In genomic region chr17:80564611-80564924, GRCm38 (mm10) we compare ENCODE assay signal across 9 mouse cellular contexts. TPM values are rescaled to one million over a fixed set of nuclear protein-coding genes. Genes with fewer than 3 reads are reported as not detected.
DNase-seq lines count a peak whose midpoint lies in the region; ATAC-seq and TF ChIP-seq lines count a peak whose summit lies in the region.
"Had no signal": no experiment of that assay in that cellular context is flagged by ENCODE, and none has a peak within 500 bp of the region (broad histone marks: within the 10 kb centered on the region; RNA-seq: fewer than 3 reads in every experiment).

No protein-coding gene starts in this region.

- H3K27ac ChIP-seq in kidney, postnatal 0 days = no peak overlapping the region
- H3K27ac ChIP-seq in ES-Bruce4 (ENCODE audit: insufficient read depth, low read length) = no peak overlapping the region
- H3K27ac ChIP-seq: limb, embryonic 15.5 days had no signal

- WGBS in kidney, postnatal 0 days = 74% methylated on average over 3 of the region's 3 CpGs

- no peak for ATAC-seq in kidney, postnatal 0 days (replicated peaks; ENCODE audit: low FRiP score, low read depth)

- TF ChIP-seq POLR2A in ES-Bruce4 (IDR thresholded peaks at IDR 0.05; ENCODE audit: insufficient read depth, low read length) = no peak

- no peaks in the 10 kb centered on the region for H3K4me1 ChIP-seq in kidney, postnatal 0 days (replicated peaks; ENCODE audit: insufficient read depth, low read length)
- peaks cover 2% of the 10 kb centered on the region for H3K4me1 ChIP-seq in ES-Bruce4 (ENCODE audit: control insufficient read depth, insufficient read depth, low read length)
- H3K4me1 ChIP-seq: limb, embryonic 15.5 days had no signal

- H3K9ac ChIP-seq in kidney, postnatal 0 days (ENCODE audit: low read depth, low read length) = no peak overlapping the region
- no peak overlapping the region for H3K9ac ChIP-seq in ES-Bruce4 (ENCODE audit: low read depth, poor library complexity, severe bottlenecking)
- H3K9ac ChIP-seq: limb, embryonic 15.5 days had no signal

- no peaks in the 10 kb centered on the region for H3K27me3 ChIP-seq in kidney, postnatal 0 days (ENCODE audit: insufficient read depth, low read length)
- H3K27me3 ChIP-seq in ES-Bruce4 (ENCODE audit: control insufficient read depth, insufficient read depth, low read length, poor library complexity, severe bottlenecking) = no peaks in the 10 kb centered on the region
- H3K27me3 ChIP-seq: limb, embryonic 15.5 days had no signal

- H3K9me3 ChIP-seq in kidney, postnatal 0 days (replicated peaks; ENCODE audit: low read length) = no peaks in the 10 kb centered on the region
- peaks cover 12% of the 10 kb centered on the region for H3K9me3 ChIP-seq in ES-Bruce4 (replicated peaks; ENCODE audit: control insufficient read depth, insufficient read depth, low read length, poor library complexity, severe bottlenecking)
- H3K9me3 ChIP-seq: limb, embryonic 15.5 days had no signal

- TF ChIP-seq EP300 in ES-Bruce4 (IDR thresholded peaks at IDR 0.05; ENCODE audit: insufficient read depth, low read depth, low read length) = no peak

- no peaks in the 10 kb centered on the region for H3K36me3 ChIP-seq in kidney, postnatal 0 days (ENCODE audit: insufficient read depth, low read length)
- H3K36me3 ChIP-seq in ES-Bruce4 (ENCODE audit: control insufficient read depth, insufficient read depth, low read length, poor library complexity, severe bottlenecking) = no peaks in the 10 kb centered on the region
- H3K36me3 ChIP-seq: limb, embryonic 15.5 days had no signal

- DNase-seq in kidney, postnatal 0 days (ENCODE audit: low spot score) = peak; percentile 46
- no peak for DNase-seq in kidney, adult 18-20 months
- peak; percentile 84 for DNase-seq in c-Kit-positive CD71-negative TER-119-negative erythroid progenitor cells, embryonic 14.5 days (ENCODE audit: low read depth)
- DNase-seq in lung, postnatal 14 days = peak; percentile 42
- no peak for DNase-seq in ovary, postnatal 14 days (ENCODE audit: low spot score)
- no peak for DNase-seq in testis, postnatal 14 days (ENCODE audit: low spot score)
- DNase-seq in gastrocnemius, adult 8-10 months (ENCODE audit: low spot score in 2 of 2) = no peak

- no peak overlapping the region for H3K4me2 ChIP-seq in kidney, postnatal 0 days (ENCODE audit: low read length)
- H3K4me2 ChIP-seq: limb, embryonic 15.5 days had no signal

- no peak overlapping the region for H3K4me3 ChIP-seq in kidney, postnatal 0 days (replicated peaks; ENCODE audit: low read depth, low read length)
- H3K4me3 ChIP-seq in ES-Bruce4 (ENCODE audit: low read depth, low read length) = no peak overlapping the region
- H3K4me3 ChIP-seq: limb, embryonic 15.5 days had no signal

- peak; percentile 58 for TF ChIP-seq CTCF in kidney, postnatal 0 days (IDR thresholded peaks at IDR 0.05; ENCODE audit: low read depth)
- peak; percentile 10 for TF ChIP-seq CTCF in ES-Bruce4 (IDR thresholded peaks at IDR 0.05; ENCODE audit: low read depth, low read length)

RNA-seq across cellular contexts. Expression of gene Cdkl4, which starts 13.0 kb away (rescaled TPM):
- polyA plus RNA-seq in kidney, postnatal 0 days (2015; fragmentation: Nextera tagmentation; extraction: Ambion mirVana) = 1.6 and 1.8 TPM in 2 replicates
- polyA plus RNA-seq in ES-Bruce4 (2011; ENCODE audit: insufficient read depth, insufficient read length, low read depth, missing spikeins) = 0.30 and 0.78 TPM in 2 replicates
- under 1 TPM in 1 of 4 experiments, not detected in 3; 0.10 TPM for total RNA-seq in gastrocnemius, adult 8-10 months (2022)

Comparison
In these comparisons a context has a peak if more than half of its experiments do, and no peak if none do; other contexts are left out.
1. DNase-seq: peak in kidney, postnatal 0 days (single experiment), c-Kit-positive CD71-negative TER-119-negative erythroid progenitor cells, embryonic 14.5 days (single experiment) and lung, postnatal 14 days (single experiment); none in kidney, adult 18-20 months (single experiment), ovary, postnatal 14 days (single experiment), testis, postnatal 14 days (single experiment) and gastrocnemius, adult 8-10 months (0 of 2).